Comparison of ENCODE assay signal across 10 mouse cellular contexts in genomic region chr3:88221519-88222390, GRCm38 (mm10). TPM values are rescaled to one million over a fixed set of nuclear protein-coding genes. Genes with fewer than 3 reads are reported as not detected.
DNase-seq lines count a peak whose midpoint lies in the region; ATAC-seq lines count a peak whose summit lies in the region.
"Had no signal": no experiment of that assay in that cellular context is flagged by ENCODE, and none has a peak within 500 bp of the region (broad histone marks: within the 10 kb centered on the region; RNA-seq: fewer than 3 reads in every experiment).

No protein-coding gene starts in this region.

- H3K4me1 ChIP-seq in forebrain, embryonic 14.5 days (ENCODE audit: control insufficient read depth, insufficient read depth, low read length), result peaks cover 69% of the 10 kb centered on the region
- peaks cover 51% of the 10 kb centered on the region for H3K4me1 ChIP-seq in neural tube, embryonic 14.5 days (ENCODE audit: control insufficient read depth, insufficient read depth, low read length)
- H3K4me1 ChIP-seq: embryonic facial prominence, embryonic 12.5 days had no signal

- peak overlapping the region; percentile 98 for H3K4me2 ChIP-seq in forebrain, embryonic 14.5 days (ENCODE audit: low read length)
- H3K4me2 ChIP-seq in neural tube, embryonic 14.5 days (ENCODE audit: low read depth, low read length), result peak overlapping the region; percentile 93
- H3K4me2 ChIP-seq: embryonic facial prominence, embryonic 12.5 days had no signal

- H3K27ac ChIP-seq in forebrain, embryonic 14.5 days (ENCODE audit: low read depth, low read length), result peak overlapping the region; percentile 97
- peak overlapping the region; percentile 89 for H3K27ac ChIP-seq in neural tube, embryonic 14.5 days (ENCODE audit: low read depth, low read length)
- H3K27ac ChIP-seq: embryonic facial prominence, embryonic 12.5 days had no signal

- no peaks in the 10 kb centered on the region for H3K27me3 ChIP-seq in forebrain, embryonic 14.5 days (replicated peaks; ENCODE audit: control insufficient read depth, insufficient read depth, low read length)
- no peaks in the 10 kb centered on the region for H3K27me3 ChIP-seq in neural tube, embryonic 14.5 days (ENCODE audit: control insufficient read depth, insufficient read depth, low read length)

- DNase-seq in cerebellum, adult 11-12 months, result peak; percentile 64
- DNase-seq in cerebellum, adult 8-10 months, result no peak
- DNase-seq in forebrain, embryonic 14.5 days (ENCODE audit: low spot score), result peak; percentile 98
- DNase-seq in layer of hippocampus, postnatal 10 days (ENCODE audit: low spot score in 2 of 2), result peak; percentile 78 to 83
- DNase-seq in lung, postnatal 10 days, result no peak
- DNase-seq in thymus, postnatal 4 days, result no peak
- DNase-seq in adrenal gland, postnatal 36 days, result no peak

- peak overlapping the region; percentile 86 for H3K4me3 ChIP-seq in forebrain, embryonic 14.5 days (ENCODE audit: low read depth, low read length)
- H3K4me3 ChIP-seq in neural tube, embryonic 14.5 days (ENCODE audit: low read depth, low read length), result no peak overlapping the region
- H3K4me3 ChIP-seq: embryonic facial prominence, embryonic 12.5 days had no signal

- 7% methylated on average over 12 of the region's 12 CpGs for WGBS in forebrain, embryonic 14.5 days
- WGBS in neural tube, embryonic 14.5 days, result 20% methylated on average over 12 of the region's 12 CpGs

- peak; percentile 80 for ATAC-seq in forebrain, embryonic 14.5 days
- peak; percentile 73 for ATAC-seq in neural tube, embryonic 14.5 days (ENCODE audit: low read depth)

- H3K9ac ChIP-seq in forebrain, embryonic 14.5 days (ENCODE audit: low read length), result peak overlapping the region; percentile 100
- H3K9ac ChIP-seq in neural tube, embryonic 14.5 days (replicated peaks; ENCODE audit: low read depth, low read length), result peak overlapping the region; percentile 56
- H3K9ac ChIP-seq: embryonic facial prominence, embryonic 12.5 days had no signal

- no peaks in the 10 kb centered on the region for H3K9me3 ChIP-seq in forebrain, embryonic 14.5 days (replicated peaks; ENCODE audit: control insufficient read depth, low read length)
- H3K9me3 ChIP-seq in neural tube, embryonic 14.5 days (ENCODE audit: control insufficient read depth, low read length), result no peaks in the 10 kb centered on the region
- H3K9me3 ChIP-seq: embryonic facial prominence, embryonic 12.5 days had no signal

- H3K36me3 ChIP-seq in forebrain, embryonic 14.5 days (ENCODE audit: control insufficient read depth, insufficient read depth, low read length), result peaks cover 82% of the 10 kb centered on the region
- peaks cover 39% of the 10 kb centered on the region for H3K36me3 ChIP-seq in neural tube, embryonic 14.5 days (ENCODE audit: control insufficient read depth, insufficient read depth, low read length)
- H3K36me3 ChIP-seq: embryonic facial prominence, embryonic 12.5 days had no signal

RNA-seq across cellular contexts. Expression of gene Rhbg, which starts 32.8 kb away (rescaled TPM):
- polyA plus RNA-seq in forebrain, embryonic 14.5 days (2014; fragmentation: Nextera tagmentation; extraction: Ambion mirVana), result 0.25 TPM in 1 of 2 replicates, not detected in the other
- under 1 TPM in 1 of 2 experiments, not detected in 1; 0.25 TPM for total RNA-seq in layer of hippocampus, postnatal 10 days (2021)
- polyA plus RNA-seq in neural tube, embryonic 14.5 days (2014; fragmentation: Nextera tagmentation; extraction: Ambion mirVana), result 0.51 and 0.85 TPM in 2 replicates
- total RNA-seq in adrenal gland, postnatal 36 days (2021), result 1 to 10 TPM; 5.5 to 7.9 TPM
- total RNA-seq: layer of hippocampus, postnatal 36 days had no signal

Comparison
In these comparisons a context has a peak if more than half of its experiments do, and no peak if none do; other contexts are left out.
1. DNase-seq: peak in cerebellum, adult 11-12 months (single experiment), forebrain, embryonic 14.5 days (single experiment) and layer of hippocampus, postnatal 10 days (2 of 2); none in cerebellum, adult 8-10 months (single experiment), lung, postnatal 10 days (single experiment), thymus, postnatal 4 days (single experiment) and adrenal gland, postnatal 36 days (0 of 2).
2. RNA of gene Rhbg, which starts 32.8 kb away (total RNA-seq): 5.5 to 7.9 TPM in adrenal gland, postnatal 36 days; 0.25 TPM in layer of hippocampus, postnatal 10 days; every median in the first group is over 4 times any median in the second.